Mouse (Mus musculus) G1E (cell line): ENCODE measurements around the gene Rsbn1l. TPM values are rescaled to one million over a fixed set of nuclear protein-coding genes. Genes with fewer than 3 reads are reported as not detected.

Experiments
- ATAC-seq: 2 replicates; pipeline ENCODE4 v1.8.0; 2016; ENCODE audit warnings: mild to moderate bottlenecking; ENCODE audit not compliant: insufficient number of reproducible peaks, poor library complexity, low FRiP score, severe bottlenecking; ENCODE audit errors: extremely low read depth
- DNase-seq: peaks from one replicate; pipeline ENCODE4 v3.0.0; 2012; ENCODE audit warnings: low spot score
- H3K27me3 ChIP-seq: 2 replicates; pipeline ENCODE4 v1.6.1; 2012; ENCODE audit warnings: mild to moderate bottlenecking, low read length, inconsistent platforms; ENCODE audit not compliant: insufficient read depth
- H3K36me3 ChIP-seq: replicated peaks from 2 replicates; pipeline ENCODE3; 2012; ENCODE audit warnings: mild to moderate bottlenecking, inconsistent platforms
- H3K4me1 ChIP-seq: 2 replicates; pipeline ENCODE4 v1.6.1; 2012; ENCODE audit warnings: low read depth, low read length, inconsistent platforms, mixed read lengths; ENCODE audit not compliant: insufficient read depth
- H3K4me3 ChIP-seq: 2 replicates; pipeline ENCODE4 v1.5.1; 2012; ENCODE audit warnings: low read depth, mild to moderate bottlenecking, inconsistent platforms, low read length, moderate library complexity, mixed read lengths
- H3K9me3 ChIP-seq: replicated peaks from 2 replicates; pipeline ENCODE4 v1.6.1; 2012; ENCODE audit warnings: inconsistent platforms
- CTCF ChIP-seq: IDR thresholded peaks from 2 replicates; pipeline ENCODE4 v1.5.1; 2012; ENCODE audit warnings: low read depth, low read length, inconsistent platforms, mixed read lengths
- GATA1 ChIP-seq: IDR thresholded peaks from 2 replicates; pipeline ENCODE4 v1.6.1; 2012; ENCODE audit warnings: borderline replicate concordance, low read length, inconsistent platforms, mixed read lengths
- GATA2 ChIP-seq: IDR thresholded peaks from 2 replicates; pipeline ENCODE4 v1.6.1; 2012; ENCODE audit warnings: low read depth, low read length, inconsistent platforms, borderline replicate concordance
- POLR2AphosphoS5 ChIP-seq: IDR thresholded peaks from 2 replicates; pipeline ENCODE4 v1.6.1; 2012; ENCODE audit warnings: low read depth, low read length, inconsistent platforms; ENCODE audit not compliant: insufficient replicate concordance
- TAL1 ChIP-seq: conservative IDR thresholded peaks from 2 replicates; pipeline ENCODE4 v1.6.1; 2012; ENCODE audit warnings: low read depth, low read length, inconsistent platforms, mixed read lengths
- polyA plus RNA-seq: library from polyadenylated mRNA; stranded (reverse); fragments of >175 nt; gene quantifications from 2 replicates; pipeline ENCODE4 v1.2.3, GENCODE M21; 2012
- total RNA-seq, 2 experiments: library from RNA; stranded (forward) in 1 of 2; stranded (reverse) in 1 of 2; fragments of 200-1000 nt in 1 of 2; fragments of >200 nt in 1 of 2; fragmentation: Nextera tagmentation in 1 of 2; gene quantifications; 2 replicates each; pipeline ENCODE4 v1.2.3; 2014 to 2017

The Rsbn1l gene
- total and polyA plus RNA-seq, 3 experiments = 15.7 to 90.8 (median 69.7) TPM

- no peak for TF ChIP-seq CTCF
- no peak for DNase-seq
- H3K4me3 ChIP-seq = no peak overlapping the region
Observed at GRCm38 (mm10) chr5:20865193-20865755, 90.9 kb downstream of the Rsbn1l start.

GRCm38 (mm10) chr5:20864216-20864969, 91.8 kb downstream of the Rsbn1l start:
- Histone ChIP-seq H3K27me3 (no peaks in the 10 kb centered on the region), H3K4me3 (no peak overlapping the region), H3K9me3 (no peaks in the 10 kb centered on the region), H3K4me1 (peaks cover 27% of the 10 kb centered on the region), H3K36me3 (peaks cover 25% of the 10 kb centered on the region)
- DNase-seq = no peak
- TF ChIP-seq GATA2 (no peak), POLR2AphosphoS5 (no peak), TAL1 (no peak), CTCF (no peak), GATA1 (no peak)
- no peak for ATAC-seq

More at GRCm38 (mm10) chr5:20865193-20865755, 90.9 kb downstream of the Rsbn1l start:
- no peak for ATAC-seq
- no peaks in the 10 kb centered on the region for H3K9me3 ChIP-seq
- H3K27me3 ChIP-seq = no peaks in the 10 kb centered on the region
- H3K4me1 ChIP-seq = peaks cover 33% of the 10 kb centered on the region
- peaks cover 24% of the 10 kb centered on the region for H3K36me3 ChIP-seq

GRCm38 (mm10) chr5:20861901-20862300, 94.3 kb downstream of the Rsbn1l start:
- TF ChIP-seq CTCF (no peak), GATA2 (no peak), POLR2AphosphoS5 (no peak), GATA1 (no peak)
- ATAC-seq = no peak
- Histone ChIP-seq H3K9me3 (no peaks in the 10 kb centered on the region), H3K4me1 (peaks cover 22% of the 10 kb centered on the region), H3K36me3 (peaks cover 34% of the 10 kb centered on the region), H3K27me3 (no peaks in the 10 kb centered on the region), H3K4me3 (no peak overlapping the region)
- DNase-seq = no peak

- TF ChIP-seq CTCF (no peak), GATA2 (no peak), TAL1 (no peak), GATA1 (no peak), POLR2AphosphoS5 (no peak)
- Histone ChIP-seq H3K27me3 (no peaks in the 10 kb centered on the region), H3K9me3 (no peaks in the 10 kb centered on the region), H3K4me3 (no peak overlapping the region), H3K36me3 (peaks cover 27% of the 10 kb centered on the region), H3K4me1 (peaks cover 19% of the 10 kb centered on the region)
- ATAC-seq (no peak), DNase-seq (no peak)
Observed at GRCm38 (mm10) chr5:20860565-20860964, 95.6 kb downstream of the Rsbn1l start.

GRCm38 (mm10) chr5:20858404-20858803, 97.8 kb downstream of the Rsbn1l start:
- Histone ChIP-seq H3K9me3 (no peaks in the 10 kb centered on the region), H3K36me3 (peaks cover 22% of the 10 kb centered on the region), H3K4me1 (peaks cover 8% of the 10 kb centered on the region), H3K27me3 (no peaks in the 10 kb centered on the region), H3K4me3 (no peak overlapping the region)
- DNase-seq = no peak
- no peak for TF ChIP-seq CTCF
- TF ChIP-seq GATA1 = no peak
- TF ChIP-seq TAL1 = no peak
- no peak for TF ChIP-seq POLR2AphosphoS5
- TF ChIP-seq GATA2 = no peak
- no peak for ATAC-seq

- no peak for ATAC-seq
- Histone ChIP-seq H3K27me3 (no peaks in the 10 kb centered on the region), H3K4me1 (peaks cover 5% of the 10 kb centered on the region; the same call in 1 of the 2 replicates), H3K36me3 (peaks cover 33% of the 10 kb centered on the region), H3K4me3 (no peak overlapping the region), H3K9me3 (no peaks in the 10 kb centered on the region)
- TF ChIP-seq CTCF (no peak), POLR2AphosphoS5 (no peak), GATA1 (no peak), TAL1 (no peak), GATA2 (no peak)
- no peak for DNase-seq
Observed at GRCm38 (mm10) chr5:20855066-20855465, 101.1 kb downstream of the Rsbn1l start.

- Histone ChIP-seq H3K36me3 (peaks cover 39% of the 10 kb centered on the region), H3K9me3 (no peaks in the 10 kb centered on the region), H3K27me3 (no peaks in the 10 kb centered on the region), H3K4me3 (no peak overlapping the region), H3K4me1 (peaks cover 38% of the 10 kb centered on the region)
- no peak for DNase-seq
- ATAC-seq = no peak
- TF ChIP-seq TAL1 = no peak
- TF ChIP-seq POLR2AphosphoS5 = no peak
- TF ChIP-seq GATA2 = no peak
- TF ChIP-seq GATA1 = no peak
- TF ChIP-seq CTCF = no peak
Observed at GRCm38 (mm10) chr5:20847010-20847409, 109.2 kb downstream of the Rsbn1l start.
